Mouse (Mus musculus) midbrain, embryonic 16.5 days (tissue): ENCODE results near the gene Rpa1. TPM values are rescaled to one million over a fixed set of nuclear protein-coding genes. Genes with fewer than 3 reads are reported as not detected.

Experiments used
- ATAC-seq: fragments of 200-750 bp; cut with Nextera tagmentation; 2 replicates; pipeline ENCODE4 v1.8.0; 2017; ENCODE audit warnings: moderate TSS enrichment
- H3K27ac ChIP-seq: fragments of 300-500 bp; sonication (generic); 2 replicates; pipeline ENCODE4 v1.5.1; 2014; ENCODE audit warnings: mild to moderate bottlenecking, low read length, mixed read lengths
- H3K27me3 ChIP-seq: fragments of 300-500 bp; sonication (generic); 2 replicates; pipeline ENCODE4 v1.6.1; 2014; ENCODE audit warnings: low read depth, low read length, mixed read lengths; ENCODE audit not compliant: control insufficient read depth, insufficient read depth
- H3K36me3 ChIP-seq: fragments of 300-500 bp; sonication (generic); 2 replicates; pipeline ENCODE4 v1.6.1; 2014; ENCODE audit warnings: mild to moderate bottlenecking, low read length, moderate library complexity, mixed read lengths; ENCODE audit not compliant: control insufficient read depth, insufficient read depth
- H3K4me1 ChIP-seq: fragments of 300-500 bp; sonication (generic); 2 replicates; pipeline ENCODE4 v1.6.1; 2014; ENCODE audit warnings: mild to moderate bottlenecking, low read length, mixed read lengths; ENCODE audit not compliant: control insufficient read depth, insufficient read depth
- H3K4me2 ChIP-seq: fragments of 300-500 bp; sonication (generic); 2 replicates; pipeline ENCODE4 v1.6.1; 2014; ENCODE audit warnings: mild to moderate bottlenecking, low read length, mixed read lengths
- H3K4me3 ChIP-seq: fragments of 300-500 bp; sonication (generic); 2 replicates; pipeline ENCODE4 v1.5.1; 2014; ENCODE audit warnings: low read depth, mild to moderate bottlenecking, low read length, moderate library complexity, mixed read lengths
- H3K9ac ChIP-seq: fragments of 300-500 bp; sonication (generic); 2 replicates; pipeline ENCODE4 v1.6.1; 2014; ENCODE audit warnings: low read depth, low read length, mixed read lengths
- H3K9me3 ChIP-seq: fragments of 300-500 bp; sonication (generic); replicated peaks from 2 replicates; pipeline ENCODE4 v1.6.1; 2014; ENCODE audit warnings: mild to moderate bottlenecking, low read length, mixed read lengths; ENCODE audit not compliant: control insufficient read depth, poor library complexity, severe bottlenecking
- WGBS: fragments of 180-500 bp; shearing (Covaris S2); extraction: QIAGEN DNeasy Blood & Tissue Kit; methylation state at CpG from one replicate; pipeline ENCODE4 v1.1.7; 2014; 5-methylcytosine and 5-hydroxymethylcytosine counted together
- polyA plus RNA-seq: library from polyadenylated mRNA; unstranded; fragments of >200 nt; fragmentation: Nextera tagmentation; extraction: Ambion mirVana; gene quantifications from 2 replicates; pipeline ENCODE4 v1.2.1, GENCODE M21; 2015

Gene Rpa1
- polyA plus RNA-seq, 1 experiment from 2014 or later, result 50.7 TPM

- no peaks in the 10 kb centered on the region for H3K27me3 ChIP-seq
- H3K4me2 ChIP-seq, result no peak overlapping the region
- no peak overlapping the region for H3K9ac ChIP-seq
- no peak overlapping the region for H3K27ac ChIP-seq
- H3K9me3 ChIP-seq, result no peaks in the 10 kb centered on the region
- WGBS, result 75% methylated on average over 15 of the region's 15 CpGs
- H3K4me3 ChIP-seq, result no peak overlapping the region
- peaks cover 24% of the 10 kb centered on the region for H3K4me1 ChIP-seq
- ATAC-seq, result no peak
- H3K36me3 ChIP-seq, result no peaks in the 10 kb centered on the region
Observed at GRCm38 (mm10) chr11:75265545-75265944, 82.6 kb downstream of the Rpa1 start.

- ATAC-seq, result no peak
- Histone ChIP-seq H3K27ac (no peak overlapping the region), H3K4me1 (peaks cover 24% of the 10 kb centered on the region), H3K9ac (no peak overlapping the region), H3K27me3 (no peaks in the 10 kb centered on the region), H3K9me3 (no peaks in the 10 kb centered on the region), H3K4me2 (no peak overlapping the region), H3K4me3 (no peak overlapping the region), H3K36me3 (no peaks in the 10 kb centered on the region)
- WGBS, result 88% methylated on average over 6 of the region's 6 CpGs
Observed at GRCm38 (mm10) chr11:75264550-75264949, 83.6 kb downstream of the Rpa1 start.

GRCm38 (mm10) chr11:75263964-75264312 is 84.2 kb downstream of the Rpa1 start:
- no peaks in the 10 kb centered on the region for H3K36me3 ChIP-seq
- no peak overlapping the region for H3K4me3 ChIP-seq
- no peak overlapping the region for H3K4me2 ChIP-seq
- peaks cover 24% of the 10 kb centered on the region for H3K4me1 ChIP-seq
- ATAC-seq, result no peak
- WGBS, result 48% methylated on average over 6 of the region's 6 CpGs
- no peak overlapping the region for H3K27ac ChIP-seq
- no peaks in the 10 kb centered on the region for H3K27me3 ChIP-seq
- no peak overlapping the region for H3K9ac ChIP-seq
- no peaks in the 10 kb centered on the region for H3K9me3 ChIP-seq

GRCm38 (mm10) chr11:75263274-75263963 is 84.7 kb downstream of the Rpa1 start:
- ATAC-seq, result no peak
- Histone ChIP-seq H3K27ac (no peak overlapping the region), H3K4me1 (peaks cover 24% of the 10 kb centered on the region), H3K9ac (peak overlapping the region; percentile 1; the same call in 1 of the 2 replicates), H3K9me3 (no peaks in the 10 kb centered on the region), H3K4me2 (no peak overlapping the region), H3K27me3 (no peaks in the 10 kb centered on the region), H3K4me3 (no peak overlapping the region), H3K36me3 (no peaks in the 10 kb centered on the region)
- 45% methylated on average over 15 of the region's 15 CpGs for WGBS

GRCm38 (mm10) chr11:75262791-75263190 is 85.3 kb downstream of the Rpa1 start:
- no peak overlapping the region for H3K27ac ChIP-seq
- WGBS, result 56% methylated on average over 5 of the region's 5 CpGs
- H3K9ac ChIP-seq, result no peak overlapping the region

GRCm38 (mm10) chr11:75262181-75262580 is 85.9 kb downstream of the Rpa1 start:
- H3K27me3 ChIP-seq, result no peaks in the 10 kb centered on the region
- ATAC-seq, result no peak
- H3K4me1 ChIP-seq, result peaks cover 20% of the 10 kb centered on the region
- no peak overlapping the region for H3K4me3 ChIP-seq
- H3K9ac ChIP-seq, result no peak overlapping the region
- H3K27ac ChIP-seq, result no peak overlapping the region
- no peak overlapping the region for H3K4me2 ChIP-seq
- H3K9me3 ChIP-seq, result no peaks in the 10 kb centered on the region
- H3K36me3 ChIP-seq, result no peaks in the 10 kb centered on the region
- 85% methylated on average over 3 of the region's 3 CpGs for WGBS

More at GRCm38 (mm10) chr11:75262791-75263190, 85.3 kb downstream of the Rpa1 start:
- Histone ChIP-seq H3K4me3 (no peak overlapping the region), H3K36me3 (no peaks in the 10 kb centered on the region), H3K27me3 (no peaks in the 10 kb centered on the region), H3K9me3 (no peaks in the 10 kb centered on the region), H3K4me1 (peaks cover 21% of the 10 kb centered on the region), H3K4me2 (no peak overlapping the region)
- no peak for ATAC-seq

- no peak for ATAC-seq
- H3K27me3 ChIP-seq, result no peaks in the 10 kb centered on the region
- H3K9me3 ChIP-seq, result no peaks in the 10 kb centered on the region
- no peak overlapping the region for H3K4me3 ChIP-seq
- WGBS, result 88% methylated on average over 4 of the region's 4 CpGs
- H3K27ac ChIP-seq, result no peak overlapping the region
- no peak overlapping the region for H3K4me2 ChIP-seq
- H3K9ac ChIP-seq, result no peak overlapping the region
- H3K4me1 ChIP-seq, result peaks cover 20% of the 10 kb centered on the region
- H3K36me3 ChIP-seq, result no peaks in the 10 kb centered on the region
Observed at GRCm38 (mm10) chr11:75261730-75262129, 86.4 kb downstream of the Rpa1 start.

- no peaks in the 10 kb centered on the region for H3K27me3 ChIP-seq
- no peak overlapping the region for H3K9ac ChIP-seq
- 94% methylated on average over 2 of the region's 2 CpGs for WGBS
- H3K27ac ChIP-seq, result no peak overlapping the region
- no peak overlapping the region for H3K4me3 ChIP-seq
- H3K9me3 ChIP-seq, result no peaks in the 10 kb centered on the region
- no peak for ATAC-seq
- H3K4me2 ChIP-seq, result no peak overlapping the region
- peaks cover 20% of the 10 kb centered on the region for H3K4me1 ChIP-seq
- H3K36me3 ChIP-seq, result no peaks in the 10 kb centered on the region
Observed at GRCm38 (mm10) chr11:75261016-75261415, 87.1 kb downstream of the Rpa1 start.

- no peak for ATAC-seq
- H3K4me3 ChIP-seq, result no peak overlapping the region
- H3K9me3 ChIP-seq, result no peaks in the 10 kb centered on the region
- no peak overlapping the region for H3K9ac ChIP-seq
- 55% methylated on average over 10 of the region's 10 CpGs for WGBS
- H3K36me3 ChIP-seq, result no peaks in the 10 kb centered on the region
- H3K4me1 ChIP-seq, result peaks cover 20% of the 10 kb centered on the region
- no peak overlapping the region for H3K4me2 ChIP-seq
- H3K27ac ChIP-seq, result no peak overlapping the region
- no peaks in the 10 kb centered on the region for H3K27me3 ChIP-seq
Observed at GRCm38 (mm10) chr11:75259996-75260561, 88.0 kb downstream of the Rpa1 start.
